Mouse (Mus musculus) lung, embryonic 16.5 days (tissue): ENCODE data around the gene Neurl4. TPM values are rescaled to one million over a fixed set of nuclear protein-coding genes. Genes with fewer than 3 reads are reported as not detected.
"Not testable (repeated sequence)": the region's sequence is repeated elsewhere in the genome, so short reads cannot be mapped to it uniquely, and the experiment has no call there.

Source experiments
- ATAC-seq: fragments of 200-750 bp; cut with Nextera tagmentation; 2 replicates; pipeline ENCODE4 v1.8.0; 2017; ENCODE audit warnings: low read depth, mild to moderate bottlenecking, moderate library complexity
- H3K27ac ChIP-seq: fragments of 300-500 bp; sonication (generic); 2 replicates; pipeline ENCODE4 v1.5.1; 2014; ENCODE audit warnings: mild to moderate bottlenecking, control low read depth, low read length
- H3K27me3 ChIP-seq: fragments of 300-500 bp; sonication (generic); 2 replicates; pipeline ENCODE4 v1.6.1; 2014; ENCODE audit warnings: low read depth, low read length, mixed read lengths; ENCODE audit not compliant: control insufficient read depth, insufficient read depth
- H3K36me3 ChIP-seq: fragments of 300-500 bp; sonication (generic); 2 replicates; pipeline ENCODE4 v1.6.1; 2014; ENCODE audit warnings: low read length; ENCODE audit not compliant: control insufficient read depth, insufficient read depth
- H3K4me1 ChIP-seq: fragments of 300-500 bp; sonication (generic); replicated peaks from 2 replicates; pipeline ENCODE4 v1.6.1; 2014; ENCODE audit warnings: low read length, mixed read lengths; ENCODE audit not compliant: control insufficient read depth, insufficient read depth
- H3K4me2 ChIP-seq: fragments of 300-500 bp; sonication (generic); 2 replicates; pipeline ENCODE4 v1.6.1; 2014; ENCODE audit warnings: low read depth, low read length, control low read depth
- H3K4me3 ChIP-seq: fragments of 300-500 bp; sonication (generic); 2 replicates; pipeline ENCODE4 v1.5.1; 2014; ENCODE audit warnings: mild to moderate bottlenecking, low read length, control low read depth
- H3K9ac ChIP-seq: fragments of 300-500 bp; sonication (generic); 2 replicates; pipeline ENCODE4 v1.6.1; 2014; ENCODE audit warnings: low read length, control low read depth
- H3K9me3 ChIP-seq: fragments of 300-500 bp; sonication (generic); 2 replicates; pipeline ENCODE4 v1.6.1; 2016; ENCODE audit warnings: low read length; ENCODE audit not compliant: control insufficient read depth
- WGBS: fragments of 180-500 bp; shearing (Covaris S2); extraction: QIAGEN DNeasy Blood & Tissue Kit; methylation state at CpG from one replicate; pipeline ENCODE4 v1.1.7; 2014; 5-methylcytosine and 5-hydroxymethylcytosine counted together
- polyA plus RNA-seq: library from polyadenylated mRNA; unstranded; fragments of >200 nt; fragmentation: Nextera tagmentation; extraction: Ambion mirVana; gene quantifications from 2 replicates; pipeline ENCODE4 v1.2.1, GENCODE M21; 2015

Gene Neurl4
- polyA plus RNA-seq, 1 experiment from 2014 or later: 5.7 TPM

- Histone ChIP-seq H3K9me3 (no peaks in the 10 kb centered on the region), H3K9ac (peak within 1 kb of the TSS; percentile 99), H3K4me1 (peaks cover 19% of the 10 kb centered on the region), H3K27me3 (no peaks in the 10 kb centered on the region), H3K4me2 (peak within 1 kb of the TSS; percentile 89), H3K36me3 (peaks cover 22% of the 10 kb centered on the region), H3K27ac (peak within 1 kb of the TSS; percentile 99), H3K4me3 (peak within 1 kb of the TSS; percentile 92)
- WGBS: under 1% methylated on average over 78 of the region's 78 CpGs
- ATAC-seq: peak; percentile 96
Observed at GRCm38 (mm10) chr11:69921114-69922011, 20.5 kb downstream of the Neurl4 start, which contains the start of gene Eif5a. Gene Eif5a (minus strand): TSS chr11:69921958.

- H3K4me3 ChIP-seq: peak overlapping the region; percentile 62
- WGBS: 2% methylated on average over 12 of the region's 12 CpGs
- H3K36me3 ChIP-seq: peaks cover 20% of the 10 kb centered on the region
- H3K27ac ChIP-seq: peak overlapping the region; percentile 99
- peaks cover 19% of the 10 kb centered on the region for H3K4me1 ChIP-seq
- H3K9me3 ChIP-seq: no peaks in the 10 kb centered on the region
- H3K27me3 ChIP-seq: no peaks in the 10 kb centered on the region
- peak overlapping the region; percentile 80 for H3K9ac ChIP-seq
- H3K4me2 ChIP-seq: peak overlapping the region; percentile 66
- ATAC-seq: no peak
Observed at GRCm38 (mm10) chr11:69922012-69922756, 21.3 kb downstream of the Neurl4 start.

GRCm38 (mm10) chr11:69922796-69923195 is 21.9 kb downstream of the Neurl4 start:
- Histone ChIP-seq H3K9me3 (no peaks in the 10 kb centered on the region), H3K9ac (peak overlapping the region; percentile 80; the same call in 1 of the 2 replicates), H3K27ac (no peak overlapping the region; the same call in 1 of the 2 replicates), H3K27me3 (no peaks in the 10 kb centered on the region), H3K4me3 (no peak overlapping the region), H3K36me3 (peaks cover 14% of the 10 kb centered on the region), H3K4me2 (no peak overlapping the region), H3K4me1 (peaks cover 19% of the 10 kb centered on the region)
- 66% methylated on average over 3 of the region's 3 CpGs for WGBS
- ATAC-seq: no peak

- Histone ChIP-seq H3K36me3 (no peaks in the 10 kb centered on the region), H3K9me3 (no peaks in the 10 kb centered on the region), H3K4me3 (no peak overlapping the region), H3K27ac (no peak overlapping the region), H3K9ac (no peak overlapping the region), H3K27me3 (no peaks in the 10 kb centered on the region), H3K4me1 (peaks cover 4% of the 10 kb centered on the region; the same call in 1 of the 2 replicates), H3K4me2 (no peak overlapping the region)
- ATAC-seq: no peak
- 97% methylated on average over 2 of the region's 2 CpGs for WGBS
Observed at GRCm38 (mm10) chr11:69927501-69927900, 26.6 kb downstream of the Neurl4 start.

- no peak overlapping the region for H3K9ac ChIP-seq
- no peak overlapping the region for H3K4me2 ChIP-seq
- peaks cover 3% of the 10 kb centered on the region; the same call in 1 of the 2 replicates for H3K27me3 ChIP-seq
- ATAC-seq: no peak
- H3K9me3 ChIP-seq: no peaks in the 10 kb centered on the region
- H3K36me3 ChIP-seq: no peaks in the 10 kb centered on the region
- peaks cover 5% of the 10 kb centered on the region; the same call in 1 of the 2 replicates for H3K4me1 ChIP-seq
- H3K27ac ChIP-seq: no peak overlapping the region
- WGBS: 22% methylated on average over 4 of the region's 4 CpGs
- H3K4me3 ChIP-seq: no peak overlapping the region
Observed at GRCm38 (mm10) chr11:69929712-69930111, 28.8 kb downstream of the Neurl4 start.

- 81% methylated on average over 8 of the region's 8 CpGs for WGBS
- H3K36me3 ChIP-seq, H3K4me1 ChIP-seq, H3K9ac ChIP-seq, H3K27me3 ChIP-seq, ATAC-seq, H3K27ac ChIP-seq, H3K4me2 ChIP-seq, H3K9me3 ChIP-seq, H3K4me3 ChIP-seq: not testable (repeated sequence)
Observed at GRCm38 (mm10) chr11:69930176-69930575, 29.3 kb downstream of the Neurl4 start.

- no peak overlapping the region for H3K4me2 ChIP-seq
- WGBS: 68% methylated on average over 3 of the region's 3 CpGs
- ATAC-seq: no peak
Observed at GRCm38 (mm10) chr11:69930967-69931537, 30.2 kb downstream of the Neurl4 start.

GRCm38 (mm10) chr11:69931769-69932168 is 30.9 kb downstream of the Neurl4 start:
- Histone ChIP-seq H3K36me3 (no peaks in the 10 kb centered on the region), H3K27ac (no peak overlapping the region), H3K4me2 (no peak overlapping the region), H3K4me1 (peaks cover 15% of the 10 kb centered on the region), H3K27me3 (peaks cover 14% of the 10 kb centered on the region), H3K4me3 (no peak overlapping the region), H3K9ac (no peak overlapping the region), H3K9me3 (no peaks in the 10 kb centered on the region)
- no peak for ATAC-seq
- WGBS: 68% methylated on average over 8 of the region's 8 CpGs

More at GRCm38 (mm10) chr11:69930967-69931537, 30.2 kb downstream of the Neurl4 start:
- H3K36me3 ChIP-seq: no peaks in the 10 kb centered on the region
- H3K9me3 ChIP-seq: no peaks in the 10 kb centered on the region
- peaks cover 7% of the 10 kb centered on the region; the same call in 1 of the 2 replicates for H3K27me3 ChIP-seq
- H3K4me1 ChIP-seq: peaks cover 8% of the 10 kb centered on the region
- no peak overlapping the region for H3K27ac ChIP-seq
- H3K4me3 ChIP-seq: no peak overlapping the region
- no peak overlapping the region for H3K9ac ChIP-seq

- no peak overlapping the region for H3K9ac ChIP-seq
- no peak overlapping the region for H3K4me3 ChIP-seq
- no peak overlapping the region for H3K4me2 ChIP-seq
- H3K9me3 ChIP-seq: no peaks in the 10 kb centered on the region
- no peaks in the 10 kb centered on the region for H3K36me3 ChIP-seq
- H3K27me3 ChIP-seq: peaks cover 15% of the 10 kb centered on the region
- H3K27ac ChIP-seq: no peak overlapping the region
- no peak for ATAC-seq
- peaks cover 20% of the 10 kb centered on the region for H3K4me1 ChIP-seq
- 38% methylated on average over 3 of the region's 3 CpGs for WGBS
Observed at GRCm38 (mm10) chr11:69932254-69932653, 31.4 kb downstream of the Neurl4 start.
